Mouse (Mus musculus) megakaryocyte, embryonic 14.5 days (primary cell): ENCODE results near the gene Tnk2. TPM values are rescaled to one million over a fixed set of nuclear protein-coding genes. Genes with fewer than 3 reads are reported as not detected.

Experiments used
- H3K27me3 ChIP-seq: replicated peaks from 2 replicates; pipeline ENCODE3; 2012; ENCODE audit warnings: inconsistent platforms
- H3K36me3 ChIP-seq: replicated peaks from 2 replicates; pipeline ENCODE3; 2012; ENCODE audit warnings: low read length, inconsistent platforms, mixed read lengths
- H3K4me1 ChIP-seq: 2 replicates; pipeline ENCODE4 v1.6.1; 2012; ENCODE audit warnings: inconsistent platforms
- H3K4me3 ChIP-seq: replicated peaks from 2 replicates; pipeline ENCODE3; 2012; ENCODE audit warnings: moderate library complexity, mild to moderate bottlenecking, inconsistent platforms
- H3K9me3 ChIP-seq: 2 replicates; pipeline ENCODE4 v1.6.1; 2012; ENCODE audit warnings: inconsistent platforms
- FLI1 ChIP-seq: IDR thresholded peaks from 2 replicates; pipeline ENCODE4 v1.6.1; 2012; ENCODE audit warnings: low read length, inconsistent platforms, mixed read lengths
- GATA1 ChIP-seq: IDR thresholded peaks from 3 replicates; pipeline ENCODE4 v1.6.1; 2012; ENCODE audit warnings: mixed read lengths, low read length, inconsistent platforms, borderline replicate concordance
- polyA plus RNA-seq: library from polyadenylated mRNA; stranded (reverse); fragments of >175 nt; gene quantifications from 2 replicates; pipeline ENCODE4 v1.2.3, GENCODE M21; 2012; ENCODE audit warnings: low replicate concordance; ENCODE audit not compliant: insufficient read depth

Gene Tnk2
- polyA plus RNA-seq, result 230 and 1,256 TPM in 2 replicates

GRCm38 (mm10) chr16:32643661-32644061 lies at the start of gene Tnk2:
Tnk2 (plus strand) TSS chr16:32643874.
- Histone ChIP-seq H3K36me3 (peaks cover 4% of the 10 kb centered on the region), H3K9me3 (no peaks in the 10 kb centered on the region), H3K4me3 (peak within 1 kb of the TSS; percentile 95), H3K4me1 (peaks cover 63% of the 10 kb centered on the region), H3K27me3 (peaks cover 8% of the 10 kb centered on the region)
- TF ChIP-seq FLI1 (no peak), GATA1 (no peak)

- TF ChIP-seq FLI1 (no peak), GATA1 (no peak)
- Histone ChIP-seq H3K4me1 (peaks cover 44% of the 10 kb centered on the region), H3K27me3 (peaks cover 12% of the 10 kb centered on the region), H3K36me3 (no peaks in the 10 kb centered on the region), H3K4me3 (peak overlapping the region; percentile 59), H3K9me3 (no peaks in the 10 kb centered on the region)
These were observed 49.8 kb upstream of the Tnk2 start for GRCm38 (mm10) chr16:32593916-32594315.

GRCm38 (mm10) chr16:32594701-32595100 lies 49.0 kb upstream of the Tnk2 start:
- Histone ChIP-seq H3K4me3 (no peak overlapping the region), H3K9me3 (no peaks in the 10 kb centered on the region), H3K27me3 (peaks cover 8% of the 10 kb centered on the region), H3K4me1 (peaks cover 47% of the 10 kb centered on the region), H3K36me3 (no peaks in the 10 kb centered on the region)
- TF ChIP-seq FLI1 (no peak), GATA1 (no peak)

GRCm38 (mm10) chr16:32595142-32595855 lies 48.4 kb upstream of the Tnk2 start:
- peaks cover 6% of the 10 kb centered on the region for H3K27me3 ChIP-seq
- H3K4me1 ChIP-seq, result peaks cover 47% of the 10 kb centered on the region
- H3K36me3 ChIP-seq, result no peaks in the 10 kb centered on the region
- H3K9me3 ChIP-seq, result no peaks in the 10 kb centered on the region
- TF ChIP-seq FLI1 (no peak), GATA1 (no peak)
- no peak overlapping the region for H3K4me3 ChIP-seq

GRCm38 (mm10) chr16:32597909-32598381 lies 45.7 kb upstream of the Tnk2 start:
- Histone ChIP-seq H3K36me3 (no peaks in the 10 kb centered on the region), H3K27me3 (peaks cover 3% of the 10 kb centered on the region), H3K4me3 (peak overlapping the region; percentile 79), H3K4me1 (peaks cover 47% of the 10 kb centered on the region), H3K9me3 (no peaks in the 10 kb centered on the region)
- no peak for TF ChIP-seq GATA1
- no peak for TF ChIP-seq FLI1

- H3K9me3 ChIP-seq, result no peaks in the 10 kb centered on the region
- no peak overlapping the region for H3K4me3 ChIP-seq
These were observed 44.5 kb upstream of the Tnk2 start for GRCm38 (mm10) chr16:32599151-32599550.

GRCm38 (mm10) chr16:32602193-32602685 lies 41.4 kb upstream of the Tnk2 start:
- Histone ChIP-seq H3K36me3 (no peaks in the 10 kb centered on the region), H3K4me1 (peaks cover 19% of the 10 kb centered on the region), H3K9me3 (no peaks in the 10 kb centered on the region), H3K27me3 (no peaks in the 10 kb centered on the region), H3K4me3 (no peak overlapping the region)
- TF ChIP-seq FLI1, result no peak
- no peak for TF ChIP-seq GATA1

More at GRCm38 (mm10) chr16:32599151-32599550, 44.5 kb upstream of the Tnk2 start:
- Histone ChIP-seq H3K4me1 (peaks cover 35% of the 10 kb centered on the region), H3K36me3 (no peaks in the 10 kb centered on the region), H3K27me3 (peaks cover 3% of the 10 kb centered on the region)
- no peak for TF ChIP-seq GATA1
- TF ChIP-seq FLI1, result no peak

- Histone ChIP-seq H3K36me3 (peaks cover 3% of the 10 kb centered on the region), H3K4me3 (peak overlapping the region; percentile 99), H3K4me1 (peaks cover 32% of the 10 kb centered on the region), H3K9me3 (no peaks in the 10 kb centered on the region), H3K27me3 (no peaks in the 10 kb centered on the region)
- no peak for TF ChIP-seq FLI1
- TF ChIP-seq GATA1, result no peak
These were observed 35.9 kb upstream of the Tnk2 start for GRCm38 (mm10) chr16:32607562-32608343.

GRCm38 (mm10) chr16:32608344-32608711 lies 35.3 kb upstream of the Tnk2 start:
- no peaks in the 10 kb centered on the region for H3K27me3 ChIP-seq
- H3K4me1 ChIP-seq, result peaks cover 38% of the 10 kb centered on the region
- H3K4me3 ChIP-seq, result peak overlapping the region; percentile 99
- peaks cover 6% of the 10 kb centered on the region for H3K36me3 ChIP-seq
- no peak for TF ChIP-seq GATA1
- H3K9me3 ChIP-seq, result no peaks in the 10 kb centered on the region

- H3K4me3 ChIP-seq, result peak within 1 kb of the TSS; percentile 99
- peaks cover 42% of the 10 kb centered on the region for H3K4me1 ChIP-seq
- peaks cover 8% of the 10 kb centered on the region for H3K36me3 ChIP-seq
- H3K9me3 ChIP-seq, result no peaks in the 10 kb centered on the region
- H3K27me3 ChIP-seq, result no peaks in the 10 kb centered on the region
- TF ChIP-seq FLI1 (no peak), GATA1 (no peak)
These were observed 34.8 kb upstream of the Tnk2 start, which contains the start of gene Tfrc for GRCm38 (mm10) chr16:32608712-32609400. Tfrc (plus strand) TSS chr16:32608920.
